Mouse (Mus musculus) stomach, postnatal 0 days (tissue): ENCODE measurements around the gene 1700016K19Rik.

ENCODE experiments used
- CTCF ChIP-seq: IDR thresholded peaks from 2 replicates; pipeline ENCODE4 v1.5.1; 2016; ENCODE audit warnings: antibody characterized with exemption, low read depth, mild to moderate bottlenecking, moderate library complexity
- EP300 ChIP-seq: optimal IDR thresholded peaks from 2 replicates; pipeline ENCODE3; 2016; ENCODE audit warnings: antibody characterized with exemption

DNA sequence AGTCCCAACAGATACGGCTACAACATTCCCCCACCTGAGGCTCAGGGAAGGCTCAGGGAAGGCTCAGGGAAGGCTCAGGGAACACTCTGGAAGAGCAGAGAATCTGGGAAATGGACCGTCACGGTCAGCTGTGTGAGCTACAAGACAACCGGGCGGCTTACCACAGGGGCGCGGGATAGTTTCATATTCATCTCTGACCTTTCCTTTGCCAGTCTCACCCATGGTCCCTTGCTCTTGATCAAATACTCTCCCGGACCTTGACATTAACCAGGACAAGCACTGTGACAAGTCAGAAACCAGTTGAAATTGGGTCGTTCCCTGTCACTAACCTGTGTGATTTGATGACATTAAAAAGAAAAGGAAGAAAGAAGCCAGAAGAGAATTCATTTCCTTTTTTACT, 44.8 kb upstream of the 1700016K19Rik start:
- TF ChIP-seq CTCF = no peak
- TF ChIP-seq EP300 = no peak
